Mouse (Mus musculus): ENCODE measurements around the gene Matk. TPM values are rescaled to one million over a fixed set of nuclear protein-coding genes. Genes with fewer than 3 reads are reported as not detected.
A peak's percentile ranks its signal among the peaks of the same experiment; 100 is the strongest.

Gene Matk
- polyA plus RNA-seq, 2 experiments, result 6.8 to 9.9 TPM

- H3K9ac ChIP-seq (ENCODE audit: low read depth, low read length, severe bottlenecking), result 0 out of 2 replicates have a peak overlapping the region, but pooled peaks have one; percentile 12
- no peak for TF ChIP-seq POLR2A (IDR thresholded peaks at IDR 0.05; ENCODE audit: borderline replicate concordance, extremely low read depth, insufficient read depth, insufficient read length)
- no peak overlapping the region for H3K4me3 ChIP-seq (replicated peaks; ENCODE audit: low read length)
- H3K27ac ChIP-seq (replicated peaks; ENCODE audit: low read depth, low read length), result no peak overlapping the region
- H3K9me3 ChIP-seq (ENCODE audit: control insufficient read depth, low read length), result no peaks in the 10 kb centered on the region
- 84% methylated on average over 10 of the region's 10 CpGs for WGBS
- H3K27me3 ChIP-seq (ENCODE audit: control insufficient read depth, insufficient read depth, low read length), result no peaks in the 10 kb centered on the region
- no peaks in the 10 kb centered on the region for H3K4me1 ChIP-seq (ENCODE audit: control insufficient read depth, insufficient read depth, low read length)
- H3K36me3 ChIP-seq (ENCODE audit: control insufficient read depth, insufficient read depth, low read length), result peaks cover 32% of the 10 kb centered on the region
- DNase-seq (ENCODE audit: low spot score), result no peak
- H3K4me2 ChIP-seq (replicated peaks; ENCODE audit: low read depth, low read length, severe bottlenecking), result no peak overlapping the region
- no peak for ATAC-seq (ENCODE audit: low FRiP score, low read depth)
Measured at GRCm38 (mm10) chr10:81303258-81303657, 50.5 kb downstream of the Matk start.

DNA sequence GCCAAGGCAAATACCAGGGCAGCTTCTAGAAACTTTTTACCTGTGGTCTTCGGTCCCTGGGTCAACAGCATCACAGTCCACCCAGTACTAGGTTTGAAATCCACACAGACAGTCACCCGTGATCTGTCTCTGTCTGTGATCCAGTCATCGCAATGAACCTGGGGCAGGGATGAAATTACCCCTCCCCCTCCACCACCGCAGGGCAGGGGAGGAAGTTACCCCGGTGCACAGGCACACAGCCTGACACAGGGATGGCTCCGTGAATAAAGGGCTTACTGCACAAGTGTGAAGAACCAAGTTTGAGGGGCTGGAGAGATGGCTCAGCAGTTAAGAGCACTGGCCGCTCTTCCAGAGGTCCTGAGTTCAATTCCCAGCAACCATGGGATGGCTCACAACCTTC, 51.0 kb downstream of the Matk start:
- H3K36me3 ChIP-seq (ENCODE audit: control insufficient read depth, insufficient read depth, low read length), result peaks cover 37% of the 10 kb centered on the region
- ATAC-seq (ENCODE audit: low FRiP score, low read depth) (no peak), DNase-seq (ENCODE audit: low spot score) (no peak)

DNA sequence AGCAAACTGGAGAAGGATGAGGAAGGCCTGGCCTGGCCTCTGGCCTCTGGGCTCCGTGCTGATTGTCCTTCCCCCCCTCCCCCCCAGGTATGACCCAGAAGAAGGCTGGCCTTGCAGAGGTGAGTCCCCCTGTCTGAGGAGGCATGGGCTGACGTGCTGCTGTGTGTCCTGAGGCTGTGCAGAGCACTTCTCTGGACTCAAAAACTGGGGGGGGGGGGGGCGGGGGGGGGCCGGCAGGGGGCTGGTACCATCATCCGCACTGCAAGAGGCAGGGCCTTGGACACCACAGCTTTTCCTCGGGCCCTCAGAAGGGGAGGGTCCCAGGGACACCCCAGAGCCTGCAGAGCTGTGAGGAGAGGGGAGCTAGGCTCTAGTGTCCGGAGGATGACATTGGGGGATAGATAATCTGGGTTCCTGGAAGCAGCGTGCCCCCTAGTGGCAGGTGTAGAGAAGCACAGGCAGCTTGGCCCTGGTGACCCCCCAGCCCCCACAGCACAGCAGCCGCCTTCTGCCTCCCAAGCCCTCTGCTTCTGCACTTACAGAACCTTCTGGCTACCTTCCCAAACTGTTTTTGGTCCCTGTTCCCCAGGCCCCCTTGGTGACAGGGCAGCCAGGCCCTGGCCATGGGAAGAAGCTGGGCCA, 52.0 kb downstream of the Matk start:
- no peak for ATAC-seq (ENCODE audit: low FRiP score, low read depth)
- no peak for TF ChIP-seq POLR2A (IDR thresholded peaks at IDR 0.05; ENCODE audit: borderline replicate concordance, extremely low read depth, insufficient read depth, insufficient read length)
- peaks cover 44% of the 10 kb centered on the region for H3K36me3 ChIP-seq (ENCODE audit: control insufficient read depth, insufficient read depth, low read length)
- 17% methylated on average over 5 of the region's 9 CpGs for WGBS
- no peak overlapping the region for H3K4me2 ChIP-seq (replicated peaks; ENCODE audit: low read depth, low read length, severe bottlenecking)
- no peaks in the 10 kb centered on the region for H3K9me3 ChIP-seq (ENCODE audit: control insufficient read depth, low read length)
- no peak overlapping the region for H3K9ac ChIP-seq (ENCODE audit: low read depth, low read length, severe bottlenecking)
- no peaks in the 10 kb centered on the region for H3K4me1 ChIP-seq (ENCODE audit: control insufficient read depth, insufficient read depth, low read length)
- DNase-seq (ENCODE audit: low spot score), result no peak
- no peak overlapping the region for H3K4me3 ChIP-seq (replicated peaks; ENCODE audit: low read length)
- no peak overlapping the region for H3K27ac ChIP-seq (replicated peaks; ENCODE audit: low read depth, low read length)
- H3K27me3 ChIP-seq (ENCODE audit: control insufficient read depth, insufficient read depth, low read length), result no peaks in the 10 kb centered on the region

More for the DNA sequence above, 51.0 kb downstream of the Matk start:
- Histone ChIP-seq H3K4me3 (replicated peaks; ENCODE audit: low read length) (no peak overlapping the region), H3K27me3 (ENCODE audit: control insufficient read depth, insufficient read depth, low read length) (no peaks in the 10 kb centered on the region), H3K27ac (replicated peaks; ENCODE audit: low read depth, low read length) (no peak overlapping the region), H3K9ac (ENCODE audit: low read depth, low read length, severe bottlenecking) (no peak overlapping the region), H3K4me2 (replicated peaks; ENCODE audit: low read depth, low read length, severe bottlenecking) (no peak overlapping the region), H3K9me3 (ENCODE audit: control insufficient read depth, low read length) (no peaks in the 10 kb centered on the region), H3K4me1 (ENCODE audit: control insufficient read depth, insufficient read depth, low read length) (no peaks in the 10 kb centered on the region)
- WGBS, result 80% methylated on average over 7 of the region's 7 CpGs
- no peak for TF ChIP-seq POLR2A (IDR thresholded peaks at IDR 0.05; ENCODE audit: borderline replicate concordance, extremely low read depth, insufficient read depth, insufficient read length)

DNA sequence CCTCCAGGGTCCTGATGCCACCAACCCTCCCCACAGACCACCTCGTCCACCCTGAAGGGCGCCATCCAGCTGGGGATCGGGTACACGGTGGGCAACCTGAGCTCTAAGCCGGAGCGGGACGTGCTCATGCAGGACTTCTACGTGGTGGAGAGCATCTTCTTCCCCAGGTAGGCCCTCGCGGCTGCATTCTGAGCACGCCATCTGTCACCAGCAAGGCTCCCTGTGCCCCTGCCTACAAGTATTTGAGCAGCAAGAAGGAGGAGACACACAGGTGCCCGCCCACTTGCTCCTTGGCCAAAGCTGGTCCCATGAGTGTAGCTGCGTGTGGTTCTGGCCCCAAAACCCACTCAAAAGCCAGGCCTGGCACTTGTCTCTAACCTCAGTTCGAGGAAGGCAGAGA, 52.9 kb downstream of the Matk start:
- Histone ChIP-seq H3K27me3 (ENCODE audit: control insufficient read depth, insufficient read depth, low read length) (no peaks in the 10 kb centered on the region), H3K4me1 (ENCODE audit: control insufficient read depth, insufficient read depth, low read length) (no peaks in the 10 kb centered on the region), H3K27ac (replicated peaks; ENCODE audit: low read depth, low read length) (no peak overlapping the region), H3K36me3 (ENCODE audit: control insufficient read depth, insufficient read depth, low read length) (peaks cover 51% of the 10 kb centered on the region), H3K4me2 (replicated peaks; ENCODE audit: low read depth, low read length, severe bottlenecking) (no peak overlapping the region), H3K4me3 (replicated peaks; ENCODE audit: low read length) (no peak overlapping the region), H3K9ac (ENCODE audit: low read depth, low read length, severe bottlenecking) (no peak overlapping the region), H3K9me3 (ENCODE audit: control insufficient read depth, low read length) (no peaks in the 10 kb centered on the region)
- WGBS, result 95% methylated on average over 8 of the region's 14 CpGs
- DNase-seq (ENCODE audit: low spot score), result no peak
- ATAC-seq (ENCODE audit: low FRiP score, low read depth), result no peak
- no peak for TF ChIP-seq POLR2A (IDR thresholded peaks at IDR 0.05; ENCODE audit: borderline replicate concordance, extremely low read depth, insufficient read depth, insufficient read length)

GRCm38 (mm10) chr10:81306173-81306668, 53.5 kb downstream of the Matk start:
- WGBS, result 92% methylated on average over 12 of the region's 12 CpGs
- Histone ChIP-seq H3K4me3 (replicated peaks; ENCODE audit: low read length) (no peak overlapping the region), H3K9ac (ENCODE audit: low read depth, low read length, severe bottlenecking) (no peak overlapping the region), H3K36me3 (ENCODE audit: control insufficient read depth, insufficient read depth, low read length) (peaks cover 56% of the 10 kb centered on the region), H3K27me3 (ENCODE audit: control insufficient read depth, insufficient read depth, low read length) (no peaks in the 10 kb centered on the region), H3K4me1 (ENCODE audit: control insufficient read depth, insufficient read depth, low read length) (no peaks in the 10 kb centered on the region), H3K4me2 (replicated peaks; ENCODE audit: low read depth, low read length, severe bottlenecking) (no peak overlapping the region), H3K27ac (replicated peaks; ENCODE audit: low read depth, low read length) (no peak overlapping the region), H3K9me3 (ENCODE audit: control insufficient read depth, low read length) (no peaks in the 10 kb centered on the region)
- no peak for TF ChIP-seq POLR2A (IDR thresholded peaks at IDR 0.05; ENCODE audit: borderline replicate concordance, extremely low read depth, insufficient read depth, insufficient read length)
- no peak for DNase-seq (ENCODE audit: low spot score)
- no peak for ATAC-seq (ENCODE audit: low FRiP score, low read depth)

Measured in limb, embryonic 14.5 days (tissue).